Mouse (Mus musculus): ENCODE measurements around the gene Mogat2. TPM values are rescaled to one million over a fixed set of nuclear protein-coding genes. Genes with fewer than 3 reads are reported as not detected.

The Mogat2 gene
- total RNA-seq, 2 experiments from 2014 or later, result not detected

- intact Hi-C loops (cut with DNase I), result no loop called here
Measured at GRCm38 (mm10) chr7:99172898-99173297, 65.5 kb downstream of the Mogat2 start.

GRCm38 (mm10) chr7:99171730-99172463 lies 66.5 kb downstream of the Mogat2 start:
- no peak for DNase-seq (ENCODE audit: low spot score in 2 of 2)
- intact Hi-C loops (cut with DNase I), result no loop called here

More at GRCm38 (mm10) chr7:99172898-99173297, 65.5 kb downstream of the Mogat2 start:
- DNase-seq (ENCODE audit: low spot score in 2 of 2), result no peak

GRCm38 (mm10) chr7:99170519-99170918 lies 67.9 kb downstream of the Mogat2 start:
- intact Hi-C loops (cut with DNase I), result no loop called here
- DNase-seq (ENCODE audit: low spot score in 2 of 2), result no peak

GRCm38 (mm10) chr7:99169717-99170403 lies 68.6 kb downstream of the Mogat2 start:
- intact Hi-C loops (cut with DNase I), result no loop called here
- DNase-seq (ENCODE audit: low spot score in 2 of 2), result no peak

Other genes with a start within 250 kb of the Mogat2 start
- 10 to 100 TPM; 39.4 to 41.7 TPM for gene Uvrag, start 97.5 kb downstream of the Mogat2 start, total RNA-seq (2021)
- 100 to 1,000 TPM in 1 of 2 experiments, 10 to 100 TPM in 1; 89.2 to 100 TPM for gene Dgat2, start 55.9 kb downstream of the Mogat2 start, total RNA-seq (2021)
- 100 to 1,000 TPM; 182 to 190 TPM for gene Map6, start 28.8 kb upstream of the Mogat2 start, total RNA-seq (2021)
- gene Serpinh1, start 114.6 kb upstream of the Mogat2 start, total RNA-seq (2021), result 10 to 100 TPM; 49.7 to 52.2 TPM
- gene Gdpd5, start 142.8 kb upstream of the Mogat2 start, total RNA-seq (2021), result 10 to 100 TPM; 40.7 to 47.5 TPM
- gene Klhl35, start 227.4 kb upstream of the Mogat2 start, total RNA-seq (2021), result 1 to 10 TPM; 1.7 to 2.4 TPM
- 100 to 1,000 TPM; 221 to 235 TPM for gene Rps3, start 245.1 kb upstream of the Mogat2 start, total RNA-seq (2021)